8 mouse cellular contexts compared by ENCODE assay signal in genomic region chr19:54045412-54045811, GRCm38 (mm10). TPM values are rescaled to one million over a fixed set of nuclear protein-coding genes. Genes with fewer than 3 reads are reported as not detected.
DNase-seq lines count a peak whose midpoint lies in the region; ATAC-seq and TF ChIP-seq lines count a peak whose summit lies in the region.

No protein-coding gene starts in this region.

- H3K9ac ChIP-seq in heart, embryonic 11.5 days (ENCODE audit: low read depth, low read length): peak overlapping the region; percentile 58

- TF ChIP-seq CTCF in C2C12 (IDR thresholded peaks at IDR 0.05; ENCODE audit: control insufficient read depth, insufficient read depth, insufficient read length): no peak
- TF ChIP-seq CTCF in cortical plate, adult 2 months (IDR thresholded peaks at IDR 0.05; ENCODE audit: extremely low read depth, insufficient read depth, low read length): no peak

- H3ac ChIP-seq in C2C12 (ENCODE audit: control insufficient read depth, insufficient read length, low read depth): peak overlapping the region; percentile 49

- no peaks in the 10 kb centered on the region for H3K79me3 ChIP-seq in C2C12 (ENCODE audit: low read depth)

- ATAC-seq in heart, embryonic 11.5 days (replicated peaks; ENCODE audit: insufficient number of reproducible peaks, low FRiP score, low TSS enrichment): no peak

- DNase-seq in heart, adult 8-10 months (ENCODE audit: low spot score): no peak
- no peak for DNase-seq in hindbrain, embryonic 10.5 days (ENCODE audit: low spot score)
- DNase-seq in midbrain, embryonic 10.5 days (ENCODE audit: low spot score): no peak
- DNase-seq in adipocyte (ENCODE audit: low spot score): no peak
- DNase-seq in cerebellum, adult 18-20 months: no peak

- no peak overlapping the region for H3K27ac ChIP-seq in heart, embryonic 11.5 days (ENCODE audit: low read depth, low read length)
- no peak overlapping the region for H3K27ac ChIP-seq in cortical plate, adult 2 months (ENCODE audit: insufficient read depth, low read length)
- peak overlapping the region; percentile 70 for H3K27ac ChIP-seq in hindbrain, embryonic 10.5 days
- peak overlapping the region; percentile 74 for H3K27ac ChIP-seq in midbrain, embryonic 10.5 days (replicated peaks)

- peaks cover 34% of the 10 kb centered on the region for H3K4me1 ChIP-seq in heart, embryonic 11.5 days (ENCODE audit: control insufficient read depth, insufficient read depth, low read length)
- no peaks in the 10 kb centered on the region for H3K4me1 ChIP-seq in cortical plate, adult 2 months (ENCODE audit: control insufficient read depth, insufficient read depth, low read length)
- peaks cover 45% of the 10 kb centered on the region for H3K4me1 ChIP-seq in hindbrain, embryonic 10.5 days (replicated peaks)
- H3K4me1 ChIP-seq in midbrain, embryonic 10.5 days: peaks cover 47% of the 10 kb centered on the region

- H3K36me3 ChIP-seq in heart, embryonic 11.5 days (ENCODE audit: control insufficient read depth, insufficient read depth, low read length): no peaks in the 10 kb centered on the region
- no peaks in the 10 kb centered on the region for H3K36me3 ChIP-seq in C2C12 (ENCODE audit: control insufficient read depth, insufficient read depth)
- H3K36me3 ChIP-seq in hindbrain, embryonic 10.5 days: no peaks in the 10 kb centered on the region
- no peaks in the 10 kb centered on the region for H3K36me3 ChIP-seq in midbrain, embryonic 10.5 days

- WGBS in heart, embryonic 11.5 days (ENCODE audit: insufficient replicate concordance): 1% methylated on average over 29 of the region's 29 CpGs
- 1% methylated on average over 29 of the region's 29 CpGs for WGBS in hindbrain, embryonic 10.5 days
- 1% methylated on average over 29 of the region's 29 CpGs for WGBS in midbrain, embryonic 10.5 days

- peak overlapping the region; percentile 56 for H3K4me3 ChIP-seq in heart, embryonic 11.5 days (ENCODE audit: low read depth, low read length)
- no peak overlapping the region for H3K4me3 ChIP-seq in C2C12 (ENCODE audit: insufficient read depth, poor library complexity, severe bottlenecking)
- peak overlapping the region; percentile 39 for H3K4me3 ChIP-seq in cortical plate, adult 2 months (ENCODE audit: insufficient read depth, low read length)
- H3K4me3 ChIP-seq in hindbrain, embryonic 10.5 days: peak overlapping the region; percentile 60
- peak overlapping the region; percentile 65 for H3K4me3 ChIP-seq in midbrain, embryonic 10.5 days

- no peaks in the 10 kb centered on the region for H3K9me3 ChIP-seq in heart, embryonic 11.5 days (replicated peaks; ENCODE audit: control insufficient read depth, low read length)
- H3K9me3 ChIP-seq in hindbrain, embryonic 10.5 days: no peaks in the 10 kb centered on the region
- no peaks in the 10 kb centered on the region for H3K9me3 ChIP-seq in midbrain, embryonic 10.5 days (replicated peaks)

- H3K4me2 ChIP-seq in heart, embryonic 11.5 days: peak overlapping the region; percentile 96

- H3K27me3 ChIP-seq in heart, embryonic 11.5 days (ENCODE audit: control insufficient read depth, insufficient read depth, low read length): peaks cover 54% of the 10 kb centered on the region
- H3K27me3 ChIP-seq in C2C12 (ENCODE audit: control insufficient read depth, insufficient read depth, insufficient read length): peaks cover 36% of the 10 kb centered on the region
- H3K27me3 ChIP-seq in hindbrain, embryonic 10.5 days (ENCODE audit: insufficient read depth, poor library complexity, severe bottlenecking): peaks cover 60% of the 10 kb centered on the region
- peaks cover 66% of the 10 kb centered on the region for H3K27me3 ChIP-seq in midbrain, embryonic 10.5 days (ENCODE audit: low read depth, poor library complexity, severe bottlenecking)

- no peaks in the 10 kb centered on the region for H3K79me2 ChIP-seq in C2C12 (ENCODE audit: control insufficient read depth, insufficient read depth)

- TF ChIP-seq POLR2A in cortical plate, adult 2 months (IDR thresholded peaks at IDR 0.05; ENCODE audit: extremely low read depth, insufficient read depth, low read length): no peak

TF ChIP-seq in C2C12, 6 proteins besides CTCF, POLR2A, EP300 and RAD21:
- TF ChIP-seq MAX (IDR thresholded peaks at IDR 0.05) (no peak), MYOD1 (IDR thresholded peaks at IDR 0.05; ENCODE audit: control insufficient read depth, insufficient read length, low read depth) (no peak), USF1 (IDR thresholded peaks at IDR 0.05; ENCODE audit: low read depth) (no peak), FOSL1 (IDR thresholded peaks at IDR 0.05; ENCODE audit: insufficient read depth, low read length, poor library complexity, severe bottlenecking) (no peak), MYOG (IDR thresholded peaks at IDR 0.05; ENCODE audit: control insufficient read depth, extremely low read depth, insufficient read length) (no peak), CEBPB (IDR thresholded peaks at IDR 0.05; ENCODE audit: low read depth) (no peak)

RNA-seq across cellular contexts. Expression of gene Adra2a, which starts 1.5 kb away (rescaled TPM):
- polyA plus RNA-seq in heart, embryonic 11.5 days (2014; fragmentation: Nextera tagmentation; extraction: Ambion mirVana): 0.10 TPM in 1 of 2 replicates, not detected in the other
- total RNA-seq in heart, adult 8-10 months (2022): under 1 TPM; 0.28 to 0.75 (median 0.45) TPM
- 0.12 TPM for polyA plus RNA-seq in C2C12 (2012; fragmentation: generic; extraction: Trizol)
- polyA plus RNA-seq in cortical plate, adult 2 months (2012; rRNA removed): 10.6 and 10.7 TPM in 2 replicates
- 0.65 and 1.8 TPM in 2 replicates for polyA plus RNA-seq in hindbrain, embryonic 10.5 days (2016; fragmentation: Nextera tagmentation; extraction: Ambion mirVana)
- 0.62 and 0.71 TPM in 2 replicates for polyA plus RNA-seq in midbrain, embryonic 10.5 days (2016; fragmentation: Nextera tagmentation; extraction: Ambion mirVana)

Comparison
In these comparisons a context has a peak if more than half of its experiments do, and no peak if none do; other contexts are left out.
1. H3K27ac ChIP-seq: peak in hindbrain, embryonic 10.5 days (single experiment) and midbrain, embryonic 10.5 days (single experiment); none in heart, embryonic 11.5 days (single experiment) and cortical plate, adult 2 months (single experiment).